Mouse (Mus musculus) lung, postnatal 36 days (tissue): ENCODE results near the gene G3bp1.

Source experiments
- DNase-seq: peaks from one replicate; pipeline ENCODE4 v3.0.0; 2022; ENCODE audit warnings: mixed read lengths

G3bp1 gene

GRCm38 (mm10) chr11:55465177-55465576 lies 4.3 kb upstream of the G3bp1 start:
- DNase-seq, result no peak

DNA sequence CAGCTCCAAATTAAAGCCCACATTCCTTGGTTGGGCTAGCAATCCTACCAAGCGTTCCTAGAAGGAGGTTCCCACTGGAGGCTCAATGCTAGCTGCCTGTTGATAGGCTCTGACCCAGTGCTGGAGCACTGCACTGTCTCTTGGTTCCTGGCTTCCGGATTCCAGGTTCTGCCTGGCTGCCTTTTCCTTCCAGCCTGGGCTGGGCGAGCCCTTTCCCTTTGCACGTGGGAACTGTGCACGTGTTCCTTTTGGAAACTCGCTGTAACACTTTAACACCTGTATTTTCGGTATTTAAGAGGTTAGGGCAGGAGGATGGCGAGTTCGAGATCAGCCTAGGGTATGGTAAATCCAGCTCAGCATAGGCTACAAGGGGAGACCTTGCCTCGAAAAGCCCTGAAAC lies 1.5 kb upstream of the G3bp1 start:
- peak; percentile 51 for DNase-seq

- DNase-seq, result no peak
Measured at GRCm38 (mm10) chr11:55468611-55469047, 856 bp upstream of the G3bp1 start.

DNA sequence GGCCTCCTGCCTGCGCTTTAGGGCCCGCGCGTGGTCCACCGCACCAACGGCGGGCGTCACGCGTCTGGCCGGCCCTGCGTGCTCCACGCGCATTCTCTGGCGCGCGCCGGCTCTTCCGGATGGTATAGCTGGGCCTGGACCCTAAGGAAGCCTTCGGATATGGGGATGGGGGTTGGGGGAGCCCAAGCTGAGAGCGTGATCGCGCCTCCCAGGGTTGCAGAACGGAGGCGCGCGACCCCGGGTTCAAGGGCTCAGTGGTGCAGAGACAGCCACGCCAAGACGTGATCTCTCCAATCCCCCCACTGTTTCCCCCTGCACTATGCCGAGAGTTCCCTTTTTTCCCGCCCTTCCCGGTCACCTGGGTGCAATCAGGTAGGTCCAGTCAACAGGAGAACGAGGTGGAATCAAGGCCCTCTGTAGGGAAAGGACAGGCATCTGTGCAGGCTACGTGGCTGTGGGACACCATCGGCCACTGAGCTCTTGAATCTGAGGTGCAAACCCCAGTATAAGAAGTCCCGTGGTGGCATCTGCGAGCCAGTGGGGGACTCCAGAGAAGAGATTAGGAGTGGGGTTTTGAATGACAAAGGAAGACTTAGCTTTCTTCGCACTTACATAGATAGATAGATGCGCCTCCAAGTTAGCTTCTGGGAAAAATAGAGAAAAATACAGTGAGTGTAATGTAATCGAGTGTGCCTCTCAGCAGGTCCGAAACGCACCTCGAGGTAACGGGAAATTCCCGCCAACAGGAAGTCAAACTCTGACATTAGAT lies 622 bp downstream of the G3bp1 start:
- DNase-seq, result no peak

DNA sequence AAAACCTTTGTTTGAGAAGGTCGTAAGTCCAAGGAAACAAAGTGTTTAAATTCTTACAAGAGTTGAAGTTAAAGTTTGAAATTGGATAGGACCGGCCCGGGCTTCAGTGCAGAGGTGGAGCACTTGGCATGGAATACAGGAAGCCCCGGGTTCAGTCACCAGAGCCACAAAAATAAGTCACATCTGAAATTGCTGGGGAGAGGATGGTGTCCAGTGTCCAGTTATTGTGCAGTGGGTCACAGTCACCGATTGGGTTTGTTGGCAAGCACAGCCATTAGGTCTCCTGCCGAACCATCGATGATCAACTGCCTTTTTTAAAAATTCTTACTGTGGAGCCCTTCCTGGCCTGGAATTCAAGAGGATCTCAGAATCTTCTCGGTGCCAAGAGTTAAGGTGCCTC lies 1.3 kb downstream of the G3bp1 start:
- no peak for DNase-seq

DNA sequence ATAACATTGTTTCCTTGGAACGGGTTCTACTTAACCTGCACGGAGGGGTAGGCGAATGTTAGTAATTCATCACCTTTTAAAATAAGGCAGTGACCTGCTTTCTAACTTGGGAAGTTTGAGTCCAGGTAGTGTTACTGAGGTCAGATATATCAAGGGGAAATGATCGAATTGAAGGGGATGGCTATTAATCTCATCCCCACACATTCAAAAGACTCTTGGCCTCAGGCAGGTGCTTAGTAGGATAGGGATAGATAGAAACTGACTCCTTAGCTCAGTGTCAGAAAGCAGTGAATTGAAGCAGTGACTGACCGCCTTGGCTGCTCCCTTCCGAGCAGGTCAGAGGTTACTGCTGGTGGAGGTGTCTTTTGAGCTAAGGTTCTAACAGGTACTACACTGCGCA lies 2.0 kb downstream of the G3bp1 start:
- no peak for DNase-seq

GRCm38 (mm10) chr11:55473219-55473618 lies 3.7 kb downstream of the G3bp1 start:
- no peak for DNase-seq

GRCm38 (mm10) chr11:55485443-55485842 lies 16.0 kb downstream of the G3bp1 start:
- no peak for DNase-seq

DNA sequence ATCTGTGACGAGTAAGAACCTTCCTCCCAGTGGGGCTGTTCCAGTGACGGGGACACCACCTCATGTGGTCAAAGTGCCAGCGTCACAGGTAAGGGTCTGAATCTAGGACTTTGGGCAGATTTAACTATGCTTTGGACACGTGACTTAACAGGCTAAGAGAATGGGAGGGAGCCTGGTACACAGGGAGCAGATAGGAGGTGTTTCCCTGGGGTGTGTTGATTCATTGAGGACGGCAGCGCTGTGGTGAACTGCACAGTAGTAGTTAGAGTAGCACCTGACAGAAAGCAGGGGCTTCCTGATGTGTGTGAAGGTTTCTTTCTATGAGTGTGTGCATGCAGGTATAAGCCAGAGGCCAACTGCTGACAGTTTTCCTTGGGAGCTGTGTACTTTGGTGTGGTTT lies 26.7 kb downstream of the G3bp1 start:
- DNase-seq, result no peak

DNA sequence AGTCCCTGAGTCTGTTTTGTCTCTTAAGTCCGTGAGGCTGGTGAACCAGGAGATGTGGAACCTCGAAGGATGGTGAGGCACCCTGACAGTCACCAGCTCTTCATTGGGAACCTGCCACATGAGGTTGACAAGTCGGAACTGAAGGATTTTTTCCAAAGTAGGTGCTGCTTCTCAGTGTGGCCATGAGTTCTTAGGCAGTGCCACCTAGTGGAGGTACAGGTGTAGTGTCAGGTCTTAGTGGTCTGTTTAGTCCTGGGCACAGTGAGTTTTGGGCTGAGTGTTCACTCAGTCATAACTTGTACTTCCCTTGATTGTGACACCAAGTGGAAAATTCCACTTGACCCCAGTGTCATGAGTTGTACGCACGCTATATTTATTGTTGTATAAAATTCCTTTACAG lies 28.4 kb downstream of the G3bp1 start:
- DNase-seq, result peak; percentile 69

GRCm38 (mm10) chr11:55501955-55502531 lies 32.6 kb downstream of the G3bp1 start:
- DNase-seq, result no peak

GRCm38 (mm10) chr11:55502886-55503285 lies 33.4 kb downstream of the G3bp1 start:
- peak; percentile 11 for DNase-seq

DNA sequence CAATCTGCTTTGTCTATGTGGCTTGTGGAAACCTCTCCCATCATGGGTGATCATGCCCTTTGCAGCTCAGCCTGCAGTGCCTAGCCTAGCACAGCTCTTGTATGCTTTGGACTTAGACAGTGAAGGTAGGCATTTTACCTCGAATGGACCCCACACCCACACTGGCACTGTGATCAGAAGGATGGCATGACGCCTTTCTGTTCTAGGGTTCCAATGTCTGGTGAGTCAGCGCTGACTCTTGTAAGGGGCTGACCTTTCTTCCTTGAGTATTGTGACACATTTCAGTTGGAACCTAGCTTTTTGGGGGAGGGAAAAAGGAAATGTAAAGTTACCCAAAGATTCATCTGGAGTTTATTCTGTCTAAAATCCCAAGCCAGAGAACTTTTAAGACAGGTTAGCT lies 36.0 kb downstream of the G3bp1 start:
- DNase-seq, result no peak

DNA sequence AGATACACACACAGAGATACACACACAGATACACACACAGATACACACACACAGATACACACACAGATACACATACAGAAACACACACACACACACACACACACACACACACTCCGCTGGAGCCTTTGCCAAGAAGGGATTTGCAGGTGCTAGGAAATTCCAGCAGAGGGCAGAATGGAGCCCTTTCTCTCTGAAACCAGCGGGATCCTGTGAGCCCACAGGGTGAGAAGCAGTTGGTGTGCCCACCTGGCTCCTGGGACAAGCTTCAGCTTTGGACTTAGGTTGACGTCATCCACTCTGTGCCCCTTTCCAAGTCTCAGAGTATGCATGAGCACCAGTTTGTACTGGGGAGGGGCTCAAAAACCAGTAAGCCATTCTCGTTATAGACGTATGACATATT lies 41.9 kb downstream of the G3bp1 start:
- DNase-seq, result no peak

GRCm38 (mm10) chr11:55517666-55518065 lies 48.2 kb downstream of the G3bp1 start:
- DNase-seq, result no peak

DNA sequence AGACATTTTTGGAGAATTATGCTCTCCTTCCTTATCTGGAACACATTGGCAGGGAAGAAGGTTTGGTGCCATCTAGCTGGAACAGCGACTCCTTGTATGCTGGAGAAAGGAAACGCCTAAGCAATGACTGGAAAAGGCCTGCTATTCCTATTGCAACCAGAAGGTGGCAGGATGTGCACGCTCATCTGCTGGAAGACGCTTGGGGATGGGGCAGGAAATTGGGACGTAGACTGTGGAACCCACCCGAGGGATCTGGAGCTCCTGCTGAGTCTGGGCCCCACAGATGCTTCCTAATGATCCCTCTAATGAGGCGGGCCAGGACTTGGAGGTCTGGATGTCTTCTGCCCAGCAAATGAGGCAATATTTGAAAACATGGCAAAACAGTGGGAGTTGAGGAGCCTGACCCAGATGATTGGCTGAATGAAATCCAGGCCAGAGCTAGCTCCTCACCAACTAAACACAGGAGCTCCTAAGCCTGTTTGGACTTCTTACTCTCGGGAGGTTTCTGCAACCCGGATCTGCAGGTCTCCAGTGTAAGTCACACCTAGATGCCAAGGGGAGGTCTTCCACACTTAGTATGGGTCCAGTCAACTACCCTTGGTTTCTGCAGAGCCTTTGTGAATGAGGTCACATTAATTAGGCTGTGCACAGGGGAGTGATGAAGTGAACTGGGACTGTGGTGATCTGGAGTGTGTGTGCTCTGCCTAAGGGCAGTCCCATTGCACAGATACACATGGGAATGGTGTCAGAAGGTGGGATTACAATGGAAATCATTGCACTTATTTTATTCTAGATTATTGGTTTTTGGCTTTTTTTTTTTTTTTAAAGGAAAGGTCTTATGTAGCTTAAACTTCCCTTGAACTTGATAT lies 49.6 kb downstream of the G3bp1 start:
- DNase-seq, result peak; percentile 69

GRCm38 (mm10) chr11:55530741-55531140 lies 61.3 kb downstream of the G3bp1 start:
- DNase-seq, result no peak

DNA sequence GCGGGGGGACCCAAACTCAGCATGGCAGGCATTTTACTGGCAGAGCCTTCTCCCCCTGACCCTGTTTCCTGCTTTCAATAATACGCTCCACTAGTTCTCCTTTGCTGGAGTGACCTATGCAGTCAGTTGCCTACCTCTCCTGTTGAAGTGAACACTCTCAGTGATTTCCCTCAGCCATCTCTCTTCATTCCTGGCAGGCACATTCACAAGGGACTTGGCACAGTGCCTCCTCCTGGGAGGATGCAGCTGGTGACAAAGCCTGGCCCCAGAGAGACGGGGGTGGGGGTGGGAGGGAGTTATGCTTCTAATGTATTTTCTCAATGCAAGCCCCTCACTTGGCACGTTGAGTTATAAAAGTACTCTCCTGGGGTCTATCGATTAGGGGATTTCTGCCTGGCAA lies 63.9 kb downstream of the G3bp1 start:
- DNase-seq, result no peak

DNA sequence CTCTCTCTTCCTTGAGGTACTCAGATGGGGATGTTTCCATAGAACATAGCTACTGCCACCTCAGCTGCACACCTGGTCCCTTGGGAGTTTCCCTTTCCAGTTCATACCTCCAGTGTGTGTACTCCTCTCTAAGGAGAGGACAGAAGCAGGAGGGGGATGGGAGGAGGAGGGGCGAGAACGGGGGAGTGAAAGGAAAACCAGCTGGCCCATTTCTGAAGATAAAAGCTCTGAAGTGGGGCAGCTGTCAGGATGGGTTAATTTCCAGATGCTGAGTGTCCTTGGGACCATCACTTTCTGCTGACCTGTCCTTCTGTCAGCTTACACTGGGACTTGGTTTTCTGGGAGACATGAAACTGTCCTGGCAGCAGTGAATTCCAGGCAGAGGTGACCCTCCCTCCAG lies 65.3 kb downstream of the G3bp1 start:
- no peak for DNase-seq

DNA sequence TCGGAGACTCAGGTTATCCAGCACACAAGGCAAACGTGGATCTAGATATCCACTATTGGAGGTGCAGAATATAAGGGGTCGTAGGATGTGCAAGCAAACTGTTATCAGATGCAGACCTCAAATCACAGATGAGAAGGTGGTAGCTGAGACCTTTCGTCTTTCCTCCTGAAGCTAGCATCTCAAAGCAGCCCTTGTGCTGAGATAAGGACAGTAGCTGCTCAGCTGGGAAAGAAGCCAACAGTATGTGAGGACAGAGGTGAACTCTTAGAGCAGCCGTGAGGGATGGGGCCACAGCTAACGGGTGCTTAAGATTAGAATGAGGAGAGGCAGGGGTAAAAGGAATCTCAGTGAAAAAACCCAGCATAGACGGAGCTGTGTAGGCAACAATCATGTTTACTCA lies 72.6 kb downstream of the G3bp1 start:
- no peak for DNase-seq

- no peak for DNase-seq
Measured at GRCm38 (mm10) chr11:55542671-55543070, 73.2 kb downstream of the G3bp1 start.

DNA sequence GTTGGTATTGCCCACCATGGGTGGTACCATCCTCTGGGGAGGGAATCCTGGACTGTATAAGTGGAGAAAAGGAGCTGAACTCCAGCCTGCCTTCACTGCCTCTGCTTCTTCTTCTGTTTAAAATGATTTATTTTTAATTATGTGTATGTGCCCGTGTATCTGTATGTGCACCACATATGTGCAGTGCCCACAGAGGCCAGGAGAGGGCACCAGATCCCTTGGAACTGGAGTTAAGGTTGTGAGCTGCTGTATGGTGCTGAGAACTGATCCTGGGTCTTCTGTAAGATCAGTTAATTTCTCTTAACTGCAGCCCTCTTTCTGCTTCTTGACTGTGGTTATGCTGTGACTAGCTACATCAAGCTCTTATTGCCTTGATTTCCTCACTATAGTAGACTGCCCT lies 76.2 kb downstream of the G3bp1 start:
- DNase-seq, result no peak
